In genomic region chr3:85649176-85649575, GRCm38 (mm10) we compare ENCODE assay signal across 12 mouse cellular contexts.
DNase-seq lines count a peak whose midpoint lies in the region.
"Had no signal": no experiment of that assay in that cellular context is flagged by ENCODE, and none has a peak within 500 bp of the region (broad histone marks: within the 10 kb centered on the region; RNA-seq: fewer than 3 reads in every experiment).

No protein-coding gene starts in this region.

- intact Hi-C loops in left cerebral cortex, postnatal 10 days (cut with DNase I) = no loop called here

- DNase-seq in cerebellum, adult 11 months = peak; percentile 65
- no peak for DNase-seq in cerebellum, postnatal 10 days
- peak; percentile 68 to 80 for DNase-seq in cerebellum, adult 18-20 months
- DNase-seq in cerebellum, adult 9-11 months = peak; percentile 87
- no peak for DNase-seq in testis, postnatal 10 days (ENCODE audit: low spot score)
- no peak for DNase-seq in left cerebral cortex, postnatal 10 days (ENCODE audit: extremely low spot score in 1 of 2, low spot score in 2 of 2)
- no peak for DNase-seq in right cerebral cortex, postnatal 36 days (ENCODE audit: low spot score in 2 of 2)
- DNase-seq: adrenal gland, postnatal 10 days; forebrain, postnatal 0 days; gastrocnemius, adult 2 months; gastrocnemius, postnatal 25 days; kidney, adult 18-20 months had no signal

Comparison
In these comparisons a context has a peak if more than half of its experiments do, and no peak if none do; other contexts are left out.
1. DNase-seq: peak in cerebellum, adult 11 months (single experiment), cerebellum, adult 18-20 months (2 of 2) and cerebellum, adult 9-11 months (single experiment); none in cerebellum, postnatal 10 days (0 of 2), testis, postnatal 10 days (single experiment), left cerebral cortex, postnatal 10 days (0 of 2) and right cerebral cortex, postnatal 36 days (0 of 2).